Mouse (Mus musculus) embryonic facial prominence, embryonic 15.5 days (tissue): ENCODE measurements around the gene Cyp1a1. TPM values are rescaled to one million over a fixed set of nuclear protein-coding genes. Genes with fewer than 3 reads are reported as not detected.

ENCODE experiments used
- ATAC-seq: fragments of 200-750 bp; cut with Nextera tagmentation; 2 replicates; pipeline ENCODE4 v1.8.0; 2017; ENCODE audit warnings: low read depth, moderate TSS enrichment; ENCODE audit not compliant: insufficient number of reproducible peaks, low FRiP score, low TSS enrichment
- H3K27ac ChIP-seq: fragments of 300-500 bp; sonication (generic); replicated peaks from 2 replicates; pipeline ENCODE4 v1.5.1; 2015; ENCODE audit warnings: mild to moderate bottlenecking, inconsistent platforms
- H3K27me3 ChIP-seq: fragments of 300-500 bp; sonication (generic); 2 replicates; pipeline ENCODE4 v1.6.1; 2015; ENCODE audit warnings: inconsistent platforms
- H3K36me3 ChIP-seq: fragments of 300-500 bp; sonication (generic); 2 replicates; pipeline ENCODE4 v1.6.1; 2015; ENCODE audit warnings: mild to moderate bottlenecking, inconsistent platforms
- H3K4me1 ChIP-seq: fragments of 300-500 bp; sonication (generic); 2 replicates; pipeline ENCODE4 v1.6.1; 2015; ENCODE audit warnings: inconsistent platforms
- H3K4me2 ChIP-seq: fragments of 300-500 bp; sonication (generic); replicated peaks from 2 replicates; pipeline ENCODE4 v1.6.1; 2015; ENCODE audit warnings: mild to moderate bottlenecking, inconsistent platforms
- H3K4me3 ChIP-seq: fragments of 300-500 bp; sonication (generic); replicated peaks from 2 replicates; pipeline ENCODE4 v1.5.1; 2015; ENCODE audit warnings: mild to moderate bottlenecking, inconsistent platforms
- H3K9ac ChIP-seq: fragments of 300-500 bp; sonication (generic); 2 replicates; pipeline ENCODE4 v1.6.1; 2015; ENCODE audit warnings: inconsistent platforms
- H3K9me3 ChIP-seq: fragments of 300-500 bp; sonication (generic); replicated peaks from 2 replicates; pipeline ENCODE4 v1.6.1; 2016; ENCODE audit warnings: inconsistent platforms
- WGBS: fragments of 180-500 bp; shearing (Covaris S2); methylation state at CpG from one replicate; pipeline ENCODE4 v1.1.7; 2015; 5-methylcytosine and 5-hydroxymethylcytosine counted together
- polyA plus RNA-seq: library from polyadenylated mRNA; unstranded; fragments of >200 nt; fragmentation: Nextera tagmentation; extraction: Ambion mirVana; gene quantifications from 2 replicates; pipeline ENCODE4 v1.2.1, GENCODE M21; 2015

Cyp1a1 gene
- polyA plus RNA-seq, 1 experiment from 2014 or later: 0.43 TPM

GRCm38 (mm10) chr9:57733606-57734005 lies 45.9 kb downstream of the Cyp1a1 start:
- no peak overlapping the region for H3K4me3 ChIP-seq
- no peak overlapping the region for H3K27ac ChIP-seq
- ATAC-seq: no peak
- H3K27me3 ChIP-seq: no peaks in the 10 kb centered on the region
- peaks cover 28% of the 10 kb centered on the region for H3K36me3 ChIP-seq
- H3K4me1 ChIP-seq: no peaks in the 10 kb centered on the region
- WGBS: 94% methylated on average over 6 of the region's 6 CpGs
- no peaks in the 10 kb centered on the region for H3K9me3 ChIP-seq
- H3K4me2 ChIP-seq: no peak overlapping the region
- no peak overlapping the region for H3K9ac ChIP-seq

GRCm38 (mm10) chr9:57739863-57740262 lies 52.1 kb downstream of the Cyp1a1 start:
- no peak overlapping the region for H3K27ac ChIP-seq
- no peak overlapping the region for H3K4me3 ChIP-seq
- H3K9ac ChIP-seq: no peak overlapping the region
- no peaks in the 10 kb centered on the region for H3K4me1 ChIP-seq
- H3K27me3 ChIP-seq: no peaks in the 10 kb centered on the region
- no peaks in the 10 kb centered on the region for H3K9me3 ChIP-seq
- WGBS: 94% methylated on average over 5 of the region's 5 CpGs
- H3K36me3 ChIP-seq: peaks cover 30% of the 10 kb centered on the region; the same call in 1 of the 2 replicates
- no peak for ATAC-seq
- no peak overlapping the region for H3K4me2 ChIP-seq

GRCm38 (mm10) chr9:57744462-57745091 lies 56.8 kb downstream of the Cyp1a1 start:
- WGBS: 66% methylated on average over 3 of the region's 3 CpGs
- Histone ChIP-seq H3K9ac (no peak overlapping the region), H3K9me3 (no peaks in the 10 kb centered on the region), H3K4me2 (no peak overlapping the region), H3K4me1 (0 out of 2 replicates have a peak, but pooled peaks cover 3% of the 10 kb centered on the region), H3K27me3 (no peaks in the 10 kb centered on the region), H3K36me3 (peaks cover 75% of the 10 kb centered on the region), H3K4me3 (no peak overlapping the region), H3K27ac (no peak overlapping the region)
- no peak for ATAC-seq

GRCm38 (mm10) chr9:57747067-57747466 lies 59.3 kb downstream of the Cyp1a1 start:
- Histone ChIP-seq H3K4me2 (no peak overlapping the region), H3K9me3 (no peaks in the 10 kb centered on the region), H3K4me1 (0 out of 2 replicates have a peak, but pooled peaks cover 3% of the 10 kb centered on the region), H3K9ac (no peak overlapping the region), H3K36me3 (peaks cover 79% of the 10 kb centered on the region), H3K27me3 (no peaks in the 10 kb centered on the region), H3K4me3 (no peak overlapping the region), H3K27ac (no peak overlapping the region)
- ATAC-seq: no peak
- WGBS: 68% methylated on average over 1 of the region's 1 CpGs

GRCm38 (mm10) chr9:57748137-57748536 lies 60.4 kb downstream of the Cyp1a1 start:
- ATAC-seq: 0 out of 2 replicates have a peak, but pooled peaks have one; percentile 13
- Histone ChIP-seq H3K27ac (no peak overlapping the region), H3K4me1 (0 out of 2 replicates have a peak, but pooled peaks cover 3% of the 10 kb centered on the region), H3K27me3 (no peaks in the 10 kb centered on the region), H3K4me3 (no peak overlapping the region), H3K9me3 (no peaks in the 10 kb centered on the region), H3K36me3 (peaks cover 90% of the 10 kb centered on the region), H3K4me2 (no peak overlapping the region), H3K9ac (no peak overlapping the region)
- 82% methylated on average over 6 of the region's 6 CpGs for WGBS

GRCm38 (mm10) chr9:57748831-57749230 lies 61.1 kb downstream of the Cyp1a1 start:
- Histone ChIP-seq H3K27me3 (no peaks in the 10 kb centered on the region), H3K4me3 (no peak overlapping the region), H3K9me3 (no peaks in the 10 kb centered on the region), H3K9ac (no peak overlapping the region), H3K4me2 (no peak overlapping the region), H3K36me3 (peaks cover 93% of the 10 kb centered on the region), H3K4me1 (0 out of 2 replicates have a peak, but pooled peaks cover 3% of the 10 kb centered on the region), H3K27ac (0 out of 2 replicates have a peak overlapping the region, but pooled peaks have one; percentile 22)
- 33% methylated on average over 1 of the region's 1 CpGs for WGBS
- no peak for ATAC-seq

- WGBS: 83% methylated on average over 7 of the region's 7 CpGs
- Histone ChIP-seq H3K27me3 (no peaks in the 10 kb centered on the region), H3K27ac (no peak overlapping the region), H3K9ac (no peak overlapping the region), H3K4me1 (0 out of 2 replicates have a peak, but pooled peaks cover 3% of the 10 kb centered on the region), H3K4me3 (no peak overlapping the region), H3K9me3 (no peaks in the 10 kb centered on the region), H3K36me3 (peaks cover 99% of the 10 kb centered on the region), H3K4me2 (no peak overlapping the region)
- ATAC-seq: no peak
Observed at GRCm38 (mm10) chr9:57750901-57751300, 63.2 kb downstream of the Cyp1a1 start.

Other genes starting within 250 kb of the Cyp1a1 start
- gene Ppcdc, start 247.8 kb upstream of the Cyp1a1 start, polyA plus RNA-seq: 26.1 and 28.1 TPM in 2 replicates
- gene Scamp5, start 219.9 kb upstream of the Cyp1a1 start, polyA plus RNA-seq: 16.3 and 16.5 TPM in 2 replicates
- gene Rpp25, start 183.9 kb upstream of the Cyp1a1 start, polyA plus RNA-seq: 0.68 and 0.89 TPM in 2 replicates
- gene Cox5a, start 166.7 kb upstream of the Cyp1a1 start, polyA plus RNA-seq: 450 and 454 TPM in 2 replicates
- gene Fam219b, start 150.4 kb upstream of the Cyp1a1 start, polyA plus RNA-seq: 27.3 and 28.2 TPM in 2 replicates
- gene Mpi, start 135.2 kb upstream of the Cyp1a1 start, polyA plus RNA-seq: 47.9 and 50.5 TPM in 2 replicates
- gene Scamp2, start 127.0 kb upstream of the Cyp1a1 start, polyA plus RNA-seq: 82.8 and 84.6 TPM in 2 replicates
- 22.7 and 28.5 TPM in 2 replicates for gene Ulk3, start 98.5 kb upstream of the Cyp1a1 start, polyA plus RNA-seq
- not detected in 2 replicates for gene Cplx3, start 81.6 kb upstream of the Cyp1a1 start, polyA plus RNA-seq
- not detected in 2 replicates for gene Lman1l, start 67.2 kb upstream of the Cyp1a1 start, polyA plus RNA-seq
- gene Csk, start 34.3 kb upstream of the Cyp1a1 start, polyA plus RNA-seq: 35.9 and 36.1 TPM in 2 replicates
- not detected in 2 replicates for gene Cyp1a2, start 4.2 kb upstream of the Cyp1a1 start, polyA plus RNA-seq
- 32.4 and 33.2 TPM in 2 replicates for gene Edc3, start 20.6 kb downstream of the Cyp1a1 start, polyA plus RNA-seq
- gene Clk3, start 77.9 kb downstream of the Cyp1a1 start, polyA plus RNA-seq: 78.4 and 80.2 TPM in 2 replicates
- gene Arid3b, start 148.9 kb downstream of the Cyp1a1 start, polyA plus RNA-seq: 5.1 and 5.5 TPM in 2 replicates
- 108 and 117 TPM in 2 replicates for gene Ubl7, start 223.1 kb downstream of the Cyp1a1 start, polyA plus RNA-seq